Comparison of ENCODE assay signal across 8 mouse cellular contexts in genomic region chr4:138972827-138973718, GRCm38 (mm10). TPM values are rescaled to one million over a fixed set of nuclear protein-coding genes. Genes with fewer than 3 reads are reported as not detected.
DNase-seq lines count a peak whose midpoint lies in the region; ATAC-seq and TF ChIP-seq lines count a peak whose summit lies in the region.

Gene Tmco4, plus strand, starts transcription at chr4:138972888.

- peak within 1 kb of the TSS; percentile 97 for H3K4me2 ChIP-seq in embryonic facial prominence, embryonic 11.5 days (ENCODE audit: low read depth, low read length)
- peak within 1 kb of the TSS; percentile 94 for H3K4me2 ChIP-seq in limb, embryonic 13.5 days (replicated peaks)
- peak within 1 kb of the TSS; percentile 79 for H3K4me2 ChIP-seq in midbrain, embryonic 13.5 days (replicated peaks)

- no peaks in the 10 kb centered on the region for H3K36me3 ChIP-seq in embryonic facial prominence, embryonic 11.5 days (replicated peaks; ENCODE audit: control insufficient read depth, insufficient read depth, low read depth, low read length)
- H3K36me3 ChIP-seq in limb, embryonic 13.5 days, result no peaks in the 10 kb centered on the region
- no peaks in the 10 kb centered on the region for H3K36me3 ChIP-seq in midbrain, embryonic 13.5 days
- H3K36me3 ChIP-seq in spleen, adult 2 months (ENCODE audit: control insufficient read depth, insufficient read depth, low read length), result no peaks in the 10 kb centered on the region

- H3K4me1 ChIP-seq in embryonic facial prominence, embryonic 11.5 days (ENCODE audit: control insufficient read depth, insufficient read depth, low read length), result no peaks in the 10 kb centered on the region; the same call in 1 of the 2 replicates
- peaks cover 17% of the 10 kb centered on the region for H3K4me1 ChIP-seq in limb, embryonic 13.5 days
- H3K4me1 ChIP-seq in midbrain, embryonic 13.5 days (replicated peaks), result peaks cover 16% of the 10 kb centered on the region
- peaks cover 6% of the 10 kb centered on the region; the same call in 1 of the 2 replicates for H3K4me1 ChIP-seq in spleen, adult 2 months (ENCODE audit: control insufficient read depth, insufficient read depth, insufficient read length)

- peak; percentile 55 for ATAC-seq in embryonic facial prominence, embryonic 11.5 days (replicated peaks; ENCODE audit: insufficient number of reproducible peaks, low FRiP score, low TSS enrichment, low read depth)
- ATAC-seq in limb, embryonic 13.5 days (ENCODE audit: low FRiP score, low read depth), result peak; percentile 77
- ATAC-seq in midbrain, embryonic 13.5 days, result peak; percentile 64

- WGBS in embryonic facial prominence, embryonic 11.5 days, result 1% methylated on average over 49 of the region's 60 CpGs
- 1% methylated on average over 48 of the region's 60 CpGs for WGBS in limb, embryonic 13.5 days
- WGBS in midbrain, embryonic 13.5 days, result 1% methylated on average over 58 of the region's 60 CpGs
- under 1% methylated on average over 60 of the region's 60 CpGs for WGBS in spleen, adult 2 months

- H3K27ac ChIP-seq in embryonic facial prominence, embryonic 11.5 days (replicated peaks; ENCODE audit: low read depth, low read length), result no peak within 1 kb of the TSS
- peak within 1 kb of the TSS; percentile 73 for H3K27ac ChIP-seq in limb, embryonic 13.5 days
- no peak within 1 kb of the TSS for H3K27ac ChIP-seq in midbrain, embryonic 13.5 days
- H3K27ac ChIP-seq in spleen, adult 2 months (ENCODE audit: insufficient read depth, low read length), result peak within 1 kb of the TSS; percentile 91

- no peaks in the 10 kb centered on the region for H3K27me3 ChIP-seq in embryonic facial prominence, embryonic 11.5 days (ENCODE audit: control insufficient read depth, insufficient read depth, low read length)
- no peaks in the 10 kb centered on the region for H3K27me3 ChIP-seq in limb, embryonic 13.5 days
- H3K27me3 ChIP-seq in midbrain, embryonic 13.5 days, result peaks cover 4% of the 10 kb centered on the region
- no peaks in the 10 kb centered on the region for H3K27me3 ChIP-seq in spleen, adult 2 months (ENCODE audit: control insufficient read depth, insufficient read depth, low read length)

- H3K4me3 ChIP-seq in embryonic facial prominence, embryonic 11.5 days (ENCODE audit: low read depth, low read length), result peak within 1 kb of the TSS; percentile 60
- peak within 1 kb of the TSS; percentile 62 for H3K4me3 ChIP-seq in limb, embryonic 13.5 days
- peak within 1 kb of the TSS; percentile 43 for H3K4me3 ChIP-seq in midbrain, embryonic 13.5 days (replicated peaks)
- peak within 1 kb of the TSS; percentile 91 for H3K4me3 ChIP-seq in spleen, adult 2 months (ENCODE audit: extremely low read depth, insufficient read depth, insufficient read length)

- TF ChIP-seq CTCF in spleen, adult 2 months (IDR thresholded peaks at IDR 0.05; ENCODE audit: extremely low read depth, insufficient read depth, insufficient read length, insufficient replicate concordance), result no peak

- peak; percentile 62 for TF ChIP-seq POLR2A in spleen, adult 2 months (IDR thresholded peaks at IDR 0.05; ENCODE audit: low read depth, low read length)

- H3K9ac ChIP-seq in embryonic facial prominence, embryonic 11.5 days (replicated peaks; ENCODE audit: low read length), result peak within 1 kb of the TSS; percentile 86
- peak within 1 kb of the TSS; percentile 79 for H3K9ac ChIP-seq in limb, embryonic 13.5 days
- H3K9ac ChIP-seq in midbrain, embryonic 13.5 days (replicated peaks), result peak within 1 kb of the TSS; percentile 63

- DNase-seq in 3134 (ENCODE audit: extremely low read depth, insufficient read length, low spot score), result peak; percentile 90
- DNase-seq in adrenal gland, adult (ENCODE audit: inconsistent age in 2 of 2, low spot score in 1 of 2), result peak; percentile 84 to 95
- peak; percentile 79 for DNase-seq in embryonic facial prominence, embryonic 11.5 days (ENCODE audit: low spot score)
- peak; percentile 88 for DNase-seq in heart, adult 18-20 months
- peak; percentile 80 for DNase-seq in kidney, adult 11 months
- DNase-seq in spleen, adult 2 months (ENCODE audit: low read depth in 1 of 2, low spot score in 2 of 2), result peak; percentile 74 to 81

- no peaks in the 10 kb centered on the region for H3K9me3 ChIP-seq in embryonic facial prominence, embryonic 11.5 days (replicated peaks; ENCODE audit: control insufficient read depth, low read length)
- no peaks in the 10 kb centered on the region for H3K9me3 ChIP-seq in limb, embryonic 13.5 days
- H3K9me3 ChIP-seq in midbrain, embryonic 13.5 days, result no peaks in the 10 kb centered on the region

RNA-seq across cellular contexts. Expression of gene Tmco4, which starts in this region (rescaled TPM):
- polyA plus RNA-seq in embryonic facial prominence, embryonic 11.5 days (2014; fragmentation: Nextera tagmentation; extraction: Ambion mirVana), result 1.7 and 2.2 TPM in 2 replicates
- 10 to 100 TPM; 10.6 to 10.7 TPM for total RNA-seq in heart, adult 18-20 months (2021)
- 3.4 and 3.7 TPM in 2 replicates for polyA plus RNA-seq in limb, embryonic 13.5 days (2015; fragmentation: Nextera tagmentation; extraction: Ambion mirVana)
- polyA plus RNA-seq in midbrain, embryonic 13.5 days (2015; fragmentation: Nextera tagmentation; extraction: Ambion mirVana), result 0.36 and 0.50 TPM in 2 replicates
- 18.4 and 21.8 TPM in 2 replicates for polyA plus RNA-seq in spleen, adult 2 months (2012; rRNA removed)

Comparison
In these comparisons a context has a peak if more than half of its experiments do, and no peak if none do; other contexts are left out.
1. Peak in ATAC-seq, H3K4me3 ChIP-seq, H3K9ac ChIP-seq and H3K4me2 ChIP-seq in midbrain, embryonic 13.5 days; RNA of the gene not detected or under 1 TPM.
2. H3K27ac ChIP-seq: peak in limb, embryonic 13.5 days (single experiment) and spleen, adult 2 months (single experiment); none in embryonic facial prominence, embryonic 11.5 days (single experiment) and midbrain, embryonic 13.5 days (single experiment).
3. Peak in every context shown above with its lines, with median percentiles within 50 percentile points of each other: DNase-seq, ATAC-seq, H3K4me2 ChIP-seq, H3K4me3 ChIP-seq and H3K9ac ChIP-seq.